Mouse (Mus musculus) embryonic fibroblast, embryonic 13.5 days (primary cell): ENCODE measurements at regions not wholly inside any gene's neighbourhood (a gene's known extent, or its start where the extent isn't known, plus 50 kb on each side); places are given as distances from the start of the nearest gene placed in this dataset.

Experiments used
- CTCF ChIP-seq: IDR thresholded peaks from 2 replicates; pipeline ENCODE4 v1.5.1; 2011; ENCODE audit warnings: mild to moderate bottlenecking, control low read depth, low read length, moderate library complexity, borderline replicate concordance; ENCODE audit not compliant: insufficient read depth
- POLR2A ChIP-seq: IDR thresholded peaks from 2 replicates; pipeline ENCODE4 v1.6.1; 2011; ENCODE audit warnings: low read depth, mild to moderate bottlenecking, control low read depth, low read length, moderate library complexity

DNA sequence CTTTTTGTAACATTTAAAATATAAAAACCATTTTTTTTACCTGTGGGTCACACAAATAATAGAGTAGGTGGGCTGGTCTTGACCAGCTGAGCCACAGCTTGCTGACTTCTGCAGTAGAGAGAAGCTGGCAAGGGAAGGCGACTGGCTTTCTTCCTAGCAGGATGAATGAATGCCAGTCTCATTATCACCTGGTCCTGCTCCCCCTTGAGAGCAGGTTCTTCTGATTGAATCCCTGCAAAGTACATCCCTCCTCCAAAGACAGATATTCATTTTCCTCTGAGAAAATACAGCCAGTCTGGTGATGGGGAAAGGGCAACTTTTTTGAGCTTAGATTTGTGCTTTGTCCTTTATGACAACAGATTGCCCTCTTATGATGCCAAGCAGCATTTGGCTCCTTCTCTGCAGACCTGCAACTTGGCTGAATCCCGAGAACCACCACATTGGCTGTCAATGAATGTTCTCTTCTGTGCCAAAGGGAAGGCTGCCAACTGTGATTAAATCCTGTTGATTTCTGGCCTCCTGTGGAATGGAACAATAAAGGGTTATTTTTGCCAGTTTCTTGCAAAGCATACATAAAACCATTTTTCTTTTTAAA lies 344.2 kb upstream of the Arhgap42 start:
- TF ChIP-seq POLR2A (no peak), CTCF (no peak)
